Mouse (Mus musculus) stomach, embryonic 14.5 days (tissue): ENCODE measurements at regions not wholly inside any gene's neighbourhood (a gene's known extent, or its start where the extent isn't known, plus 50 kb on each side); places are given as distances from the start of the nearest gene placed in this dataset.

Experiments used
- ATAC-seq: fragments of 200-750 bp; cut with Nextera tagmentation; 2 replicates; pipeline ENCODE4 v1.8.0; 2017; ENCODE audit warnings: low read depth, moderate TSS enrichment; ENCODE audit not compliant: insufficient number of reproducible peaks, insufficient read depth, low FRiP score
- H3K27ac ChIP-seq: fragments of 300-500 bp; sonication (generic); 2 replicates; pipeline ENCODE4 v1.5.1; 2014; ENCODE audit warnings: mild to moderate bottlenecking, low read length, moderate library complexity, mixed read lengths
- H3K27me3 ChIP-seq: fragments of 300-500 bp; sonication (generic); 2 replicates; pipeline ENCODE4 v1.6.1; 2014; ENCODE audit warnings: low read length, control low read depth, mixed read lengths; ENCODE audit not compliant: control insufficient read depth, insufficient read depth
- H3K36me3 ChIP-seq: fragments of 300-500 bp; sonication (generic); 2 replicates; pipeline ENCODE4 v1.6.1; 2014; ENCODE audit warnings: mild to moderate bottlenecking, control low read depth, low read length, moderate library complexity, mixed read lengths; ENCODE audit not compliant: control insufficient read depth, insufficient read depth
- H3K4me1 ChIP-seq: fragments of 300-500 bp; sonication (generic); 2 replicates; pipeline ENCODE4 v1.6.1; 2014; ENCODE audit warnings: low read length, control low read depth, mixed read lengths; ENCODE audit not compliant: control insufficient read depth, insufficient read depth
- H3K4me2 ChIP-seq: fragments of 300-500 bp; sonication (generic); replicated peaks from 2 replicates; pipeline ENCODE4 v1.6.1; 2014; ENCODE audit warnings: low read depth, low read length, control low read depth
- H3K4me3 ChIP-seq: fragments of 300-500 bp; sonication (generic); 2 replicates; pipeline ENCODE4 v1.5.1; 2014; ENCODE audit warnings: low read depth, low read length, control low read depth
- H3K9ac ChIP-seq: fragments of 300-500 bp; sonication (generic); replicated peaks from 2 replicates; pipeline ENCODE4 v1.6.1; 2014; ENCODE audit warnings: low read depth, mild to moderate bottlenecking, control low read depth, low read length, moderate library complexity, mixed read lengths
- H3K9me3 ChIP-seq: fragments of 300-500 bp; sonication (generic); 2 replicates; pipeline ENCODE4 v1.6.1; 2016; ENCODE audit warnings: low read depth, low read length, control low read depth; ENCODE audit not compliant: control insufficient read depth
- WGBS: fragments of 180-500 bp; shearing (Covaris S2); extraction: QIAGEN DNeasy Blood & Tissue Kit; methylation state at CpG from one replicate; pipeline ENCODE4 v1.1.7; 2014; 5-methylcytosine and 5-hydroxymethylcytosine counted together

DNA sequence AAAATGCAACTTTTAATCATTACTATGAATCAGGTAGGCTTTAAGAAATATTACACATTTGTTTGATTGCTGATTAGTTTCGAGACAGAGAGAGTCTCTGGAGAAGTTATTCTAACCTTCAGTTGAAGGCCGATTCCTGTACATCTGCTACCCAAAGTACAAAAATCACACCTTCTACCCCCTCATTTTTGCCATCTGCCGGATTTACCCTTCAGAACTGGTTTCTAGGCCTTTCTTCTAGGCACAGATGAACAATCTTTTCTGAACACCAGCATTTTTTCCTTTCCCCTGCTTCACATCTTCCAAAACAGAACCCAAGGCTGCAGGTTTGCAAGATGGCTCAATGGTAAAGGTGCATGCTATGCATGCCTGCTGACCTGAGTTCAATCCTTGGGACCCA is 72.8 kb upstream of the Eepd1 start:
- Histone ChIP-seq H3K27ac (no peak overlapping the region), H3K27me3 (no peaks in the 10 kb centered on the region), H3K9me3 (no peaks in the 10 kb centered on the region), H3K36me3 (no peaks in the 10 kb centered on the region), H3K4me1 (no peaks in the 10 kb centered on the region), H3K4me2 (no peak overlapping the region), H3K4me3 (no peak overlapping the region), H3K9ac (no peak overlapping the region)
- ATAC-seq = no peak
- WGBS = 74% methylated on average over 3 of the region's 3 CpGs

DNA sequence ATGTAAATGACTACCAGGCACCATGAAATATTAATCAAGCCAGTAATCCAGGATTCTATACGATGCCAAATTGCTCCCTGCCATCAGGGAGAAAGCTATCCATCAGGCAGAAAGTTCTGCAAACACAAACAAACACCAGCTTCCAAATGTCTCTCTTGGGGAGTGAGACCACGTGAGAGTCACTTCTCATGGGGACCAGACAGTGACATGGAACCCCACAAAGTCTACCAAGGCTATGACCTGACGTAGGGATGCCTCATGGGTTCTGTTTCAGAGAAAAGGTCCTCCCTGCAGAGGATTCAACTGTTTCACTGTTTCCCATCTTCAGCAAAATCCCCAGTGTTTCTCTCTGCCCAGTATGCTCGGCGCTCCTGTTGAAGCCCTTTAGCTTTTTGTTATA is 71.6 kb upstream of the Eepd1 start:
- H3K36me3 ChIP-seq = no peaks in the 10 kb centered on the region
- H3K27ac ChIP-seq = no peak overlapping the region

DNA sequence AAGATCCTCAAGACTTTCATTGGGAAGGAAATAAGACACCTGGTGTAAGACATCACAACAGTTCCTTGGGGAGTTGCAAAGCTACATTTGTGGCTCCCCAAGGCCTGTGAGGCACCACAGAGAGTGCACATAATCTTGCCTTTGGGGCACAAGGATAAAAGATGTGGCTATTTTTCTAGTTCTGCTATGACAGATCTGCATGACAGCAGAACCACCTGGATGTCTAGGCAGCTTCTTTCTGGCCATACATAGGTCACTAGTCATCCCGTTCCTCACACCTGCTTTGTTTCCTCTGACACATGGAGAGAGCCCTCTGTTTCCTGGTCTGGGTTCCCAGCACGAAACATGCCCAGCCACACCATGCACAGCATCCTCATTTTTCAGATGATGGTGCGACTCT is 67.5 kb upstream of the Eepd1 start:
- no peaks in the 10 kb centered on the region for H3K4me1 ChIP-seq
- H3K9me3 ChIP-seq = no peaks in the 10 kb centered on the region
- H3K9ac ChIP-seq = no peak overlapping the region
- H3K4me3 ChIP-seq = no peak overlapping the region
- no peak overlapping the region for H3K4me2 ChIP-seq
- H3K27ac ChIP-seq = no peak overlapping the region
- WGBS = 64% methylated on average over 3 of the region's 3 CpGs
- H3K36me3 ChIP-seq = no peaks in the 10 kb centered on the region
- no peak for ATAC-seq
- no peaks in the 10 kb centered on the region for H3K27me3 ChIP-seq

More for the DNA sequence above, 71.6 kb upstream of the Eepd1 start:
- WGBS = 67% methylated on average over 5 of the region's 5 CpGs
- no peak overlapping the region for H3K4me2 ChIP-seq
- no peaks in the 10 kb centered on the region for H3K27me3 ChIP-seq
- H3K9ac ChIP-seq = no peak overlapping the region
- H3K4me1 ChIP-seq = no peaks in the 10 kb centered on the region
- no peak for ATAC-seq
- no peak overlapping the region for H3K4me3 ChIP-seq
- H3K9me3 ChIP-seq = no peaks in the 10 kb centered on the region

DNA sequence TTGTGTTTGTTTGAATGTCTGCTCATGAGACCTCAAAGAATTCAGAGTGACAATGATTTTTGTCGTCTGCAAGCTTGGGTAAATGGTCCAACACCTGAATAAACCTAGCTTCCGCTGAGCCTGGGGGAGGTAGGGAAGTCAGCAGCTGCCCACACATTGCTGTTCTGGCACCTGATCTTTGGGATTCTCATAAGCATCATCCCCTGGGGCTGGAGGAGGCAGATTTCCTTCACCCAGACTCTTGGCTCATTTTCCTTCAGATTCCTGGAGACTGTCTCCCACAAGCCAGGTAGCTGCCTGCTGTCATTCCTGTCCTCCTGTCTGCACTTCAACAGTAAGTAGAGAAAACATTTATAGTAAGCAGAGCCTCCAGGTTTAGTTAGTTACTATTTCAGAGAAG is 67.0 kb upstream of the Eepd1 start:
- no peak overlapping the region for H3K9ac ChIP-seq
- no peaks in the 10 kb centered on the region for H3K27me3 ChIP-seq
- H3K36me3 ChIP-seq = no peaks in the 10 kb centered on the region
- H3K4me1 ChIP-seq = no peaks in the 10 kb centered on the region
- H3K27ac ChIP-seq = no peak overlapping the region
- no peak overlapping the region for H3K4me3 ChIP-seq
- 56% methylated on average over 2 of the region's 2 CpGs for WGBS
- no peaks in the 10 kb centered on the region for H3K9me3 ChIP-seq
- no peak for ATAC-seq
- no peak overlapping the region for H3K4me2 ChIP-seq

DNA sequence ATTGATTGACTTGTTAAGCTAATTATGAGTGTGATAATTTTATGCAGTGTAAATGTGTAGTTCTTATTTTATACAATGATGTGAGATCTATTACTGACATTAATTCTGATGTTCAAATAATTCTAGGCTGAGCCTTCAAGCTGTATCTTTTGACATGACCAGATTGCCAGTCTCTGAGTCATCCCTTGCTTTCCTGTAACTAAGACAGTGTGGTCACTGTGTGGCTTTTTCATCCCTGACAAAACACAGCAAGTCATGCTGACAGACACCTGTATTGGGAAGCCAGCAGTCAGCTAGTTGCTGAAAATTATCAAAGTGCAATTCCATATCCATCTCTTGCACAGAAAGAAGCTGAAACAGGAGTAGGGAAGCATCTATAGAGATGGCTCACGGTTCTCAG is 54.4 kb upstream of the Eepd1 start:
- Histone ChIP-seq H3K4me1 (no peaks in the 10 kb centered on the region), H3K9me3 (no peaks in the 10 kb centered on the region), H3K36me3 (no peaks in the 10 kb centered on the region), H3K27me3 (no peaks in the 10 kb centered on the region), H3K27ac (no peak overlapping the region), H3K4me3 (no peak overlapping the region), H3K9ac (no peak overlapping the region), H3K4me2 (no peak overlapping the region)
- WGBS = 82% methylated on average over 1 of the region's 1 CpGs
- ATAC-seq = no peak

DNA sequence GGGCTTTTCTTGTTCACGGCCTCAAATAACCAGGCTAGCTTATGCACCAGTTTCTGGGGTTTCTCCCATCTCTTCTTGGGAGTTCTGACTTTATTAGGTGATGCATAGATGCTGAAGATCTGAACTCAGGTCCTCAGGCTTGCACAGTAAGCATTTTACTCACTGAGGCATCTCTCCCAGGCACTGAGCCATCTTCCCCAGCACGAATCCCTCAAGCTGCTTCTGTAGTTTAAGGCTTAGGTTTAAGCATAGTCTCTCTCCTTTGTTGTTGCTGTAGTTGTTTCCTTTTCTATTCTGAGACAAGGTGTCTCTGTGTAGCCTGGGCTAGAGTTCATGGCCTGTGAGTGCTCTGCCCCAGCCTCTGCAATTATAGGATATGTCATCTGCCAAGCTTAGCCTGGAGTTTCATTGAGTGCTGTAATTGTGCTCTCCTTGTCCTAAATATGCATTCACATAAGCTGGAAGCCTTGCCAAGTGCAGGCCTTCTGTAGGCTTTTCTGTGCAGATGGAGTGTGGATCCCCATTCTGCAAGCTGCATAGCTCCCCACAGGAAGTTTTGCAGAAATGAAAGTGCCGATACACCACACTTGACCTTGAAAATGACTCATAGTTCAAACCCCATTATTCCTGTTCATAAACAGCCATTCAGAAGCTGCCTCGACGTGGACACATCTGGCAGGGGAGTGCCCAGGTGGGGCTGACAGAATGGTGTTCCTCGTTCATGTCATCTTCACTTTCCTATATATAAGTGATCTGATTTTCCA is 51.7 kb upstream of the Eepd1 start:
- no peak overlapping the region for H3K9ac ChIP-seq
- H3K36me3 ChIP-seq = no peaks in the 10 kb centered on the region
- no peaks in the 10 kb centered on the region for H3K27me3 ChIP-seq
- ATAC-seq = no peak
- no peak overlapping the region for H3K4me2 ChIP-seq
- H3K4me3 ChIP-seq = no peak overlapping the region
- no peak overlapping the region for H3K27ac ChIP-seq
- no peaks in the 10 kb centered on the region for H3K9me3 ChIP-seq
- no peaks in the 10 kb centered on the region for H3K4me1 ChIP-seq
- WGBS = 68% methylated on average over 6 of the region's 6 CpGs
